Mouse (Mus musculus) liver, postnatal 0 days (tissue): ENCODE measurements around the gene Sppl3.

Experiments
- CTCF ChIP-seq: sonication (generic); IDR thresholded peaks from 2 replicates; pipeline ENCODE4 v1.5.1; 2016; ENCODE audit warnings: antibody characterized with exemption, low read depth
- EP300 ChIP-seq: IDR thresholded peaks from 2 replicates; pipeline ENCODE4 v1.6.1; 2016; ENCODE audit warnings: antibody characterized with exemption, low read depth, mild to moderate bottlenecking

DNA sequence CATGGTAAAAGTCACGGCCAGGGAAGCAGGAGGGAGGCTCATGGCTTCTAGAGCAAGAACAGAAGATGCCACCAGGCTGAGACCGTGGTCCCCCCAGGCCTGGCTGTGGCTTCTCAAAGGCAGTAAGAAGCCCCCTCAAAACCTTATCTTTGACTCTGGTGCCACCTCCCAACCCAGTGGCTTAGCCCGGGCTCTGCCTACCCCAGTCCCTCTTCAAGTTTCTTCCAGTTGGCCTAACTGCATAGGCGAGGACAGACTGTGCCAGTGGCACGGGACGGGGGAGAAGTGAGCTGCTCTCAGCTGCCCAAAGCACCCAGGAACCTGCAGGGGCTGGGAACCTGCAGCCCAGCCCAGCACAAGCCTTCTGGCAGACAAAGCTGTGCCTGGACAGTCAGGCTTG is 113.8 kb downstream of the Sppl3 start:
- TF ChIP-seq CTCF = no peak
- no peak for TF ChIP-seq EP300
